Mouse (Mus musculus): Measurements from ENCODE around the gene Gm5108. TPM values are rescaled to one million over a fixed set of nuclear protein-coding genes. Genes with fewer than 3 reads are reported as not detected.

Gm5108 gene
- total RNA-seq, 4 experiments from 2014 or later = not detected

GRCm38 (mm10) chr5:68020870-68021269 is 79.4 kb downstream of the Gm5108 start:
- DNase-seq (ENCODE audit: low spot score in 2 of 2) = no peak

Other genes with a start within 250 kb of the Gm5108 start
- 10 to 100 TPM; 69.0 to 91.3 (median 78.6) TPM for gene Atp8a1, start 94.2 kb upstream of the Gm5108 start, total RNA-seq (2022)
- not detected for gene Gm21905, start 4.8 kb downstream of the Gm5108 start, total RNA-seq (2022)
- gene Grxcr1, start 90.2 kb downstream of the Gm5108 start, total RNA-seq (2022) = not detected

Measured in gastrocnemius, adult 8-10 months (tissue).